Mouse (Mus musculus) frontal cortex, postnatal 25 days (tissue): ENCODE measurements around the gene Jmy.
"Not testable (repeated sequence)": the region's sequence is repeated elsewhere in the genome, so short reads cannot be mapped to it uniquely, and the experiment has no call there.

Experiments used
- DNase-seq, 2 experiments: peaks; one replicate each; pipeline ENCODE4 v3.0.0; 2022; ENCODE audit warnings: low spot score in 2 of 2

The Jmy gene

DNA sequence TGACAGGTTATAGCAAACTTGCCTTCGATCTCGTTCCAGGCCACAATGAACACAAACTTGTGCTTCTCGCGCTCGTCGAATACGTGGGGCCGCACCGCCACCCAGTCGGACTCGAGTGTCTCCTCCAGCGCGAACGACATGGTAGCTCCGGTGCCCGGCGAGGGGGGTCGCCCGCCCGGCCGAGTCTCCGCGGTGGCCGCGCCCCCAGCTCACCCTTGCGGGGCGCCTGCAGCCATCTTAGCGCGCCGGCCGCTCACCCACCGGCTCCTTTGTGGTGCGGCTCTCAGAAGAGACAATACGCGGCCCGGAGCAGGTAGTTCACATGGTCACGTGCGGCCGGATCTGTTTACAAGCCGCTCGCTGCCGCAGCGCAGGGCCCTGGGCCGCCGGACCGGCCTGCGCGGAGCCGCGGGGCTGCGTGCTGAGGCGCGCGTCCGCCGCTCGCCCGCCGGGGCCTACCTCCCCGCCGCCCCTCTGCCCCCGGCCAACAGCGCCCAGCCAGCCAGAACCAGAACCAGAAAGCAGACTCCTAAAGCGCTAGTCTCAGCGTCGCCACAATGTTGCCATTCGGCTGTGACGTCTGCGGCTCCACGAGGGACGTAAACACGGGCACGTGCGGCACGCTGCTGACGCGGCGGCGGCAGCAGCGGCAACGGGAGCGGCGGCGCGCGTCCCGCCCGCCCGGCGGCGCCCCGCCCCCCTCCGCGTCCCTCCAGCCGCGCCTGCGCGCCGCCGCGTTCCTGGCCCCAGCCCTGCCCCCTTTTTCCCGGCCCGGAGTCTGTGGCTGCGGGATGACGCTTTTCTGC, at the start of gene Jmy:
TSS of gene Jmy (minus strand) at position 642 of the 806 bp plus-strand sequence.
- DNase-seq = peak; percentile 67 to 72

DNA sequence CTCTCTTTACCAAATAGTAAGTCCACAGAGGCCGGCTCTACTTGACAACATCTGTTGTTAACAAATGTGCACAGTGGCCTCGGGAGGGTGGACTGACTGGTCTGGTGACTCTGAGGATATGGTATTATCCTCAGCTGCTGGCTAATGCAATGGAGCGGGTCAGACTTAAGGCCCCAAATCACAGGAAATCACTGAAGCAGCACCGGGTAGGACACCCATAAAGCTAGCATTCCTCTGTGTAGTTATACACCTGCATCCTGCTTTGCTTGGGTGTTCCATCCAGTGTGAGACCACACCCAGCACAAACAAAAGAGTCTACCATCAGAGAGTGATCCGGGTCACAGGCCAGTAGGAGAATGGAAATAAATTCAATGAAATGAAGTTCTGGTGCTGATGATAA, 48.0 kb upstream of the Jmy start:
- no peak for DNase-seq

DNA sequence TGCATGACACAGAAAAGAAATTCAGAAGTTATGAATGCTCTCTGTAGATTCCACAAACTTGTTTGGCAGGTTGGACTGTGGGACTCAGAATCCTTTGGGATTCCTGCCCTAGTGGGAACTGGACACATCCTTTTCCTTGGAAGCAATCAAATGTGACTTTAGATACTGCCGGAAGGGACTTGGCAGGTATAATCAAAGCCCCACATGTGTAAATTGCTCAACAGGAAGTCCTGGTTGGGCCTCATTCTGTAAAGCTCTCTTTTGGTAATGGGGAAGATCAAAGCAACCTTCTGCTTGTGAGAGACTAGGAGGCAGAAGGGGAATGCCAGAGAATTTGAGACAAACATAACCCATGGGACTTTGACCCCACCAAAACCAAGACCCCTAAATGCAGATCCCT, 46.4 kb upstream of the Jmy start:
- DNase-seq = no peak

DNA sequence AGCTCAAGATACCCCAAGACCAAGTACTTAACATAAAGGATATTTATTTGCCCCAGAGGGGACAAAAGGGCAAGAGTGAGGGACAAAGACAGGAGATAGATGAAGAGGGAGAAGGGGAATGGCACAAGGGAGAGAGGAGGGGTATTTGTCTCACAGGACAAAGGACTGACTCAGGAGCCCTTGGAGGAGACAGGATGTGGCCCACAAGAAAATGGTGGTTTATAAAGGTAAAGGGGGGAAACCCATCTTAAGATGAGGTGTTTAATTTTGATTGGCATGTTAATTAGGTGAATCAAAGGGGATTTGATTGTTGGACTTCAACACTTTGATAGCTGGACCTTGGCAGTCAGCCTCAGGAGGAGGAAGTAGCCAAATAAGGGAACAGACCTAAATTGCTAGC, 44.7 kb upstream of the Jmy start:
- DNase-seq = no peak

DNA sequence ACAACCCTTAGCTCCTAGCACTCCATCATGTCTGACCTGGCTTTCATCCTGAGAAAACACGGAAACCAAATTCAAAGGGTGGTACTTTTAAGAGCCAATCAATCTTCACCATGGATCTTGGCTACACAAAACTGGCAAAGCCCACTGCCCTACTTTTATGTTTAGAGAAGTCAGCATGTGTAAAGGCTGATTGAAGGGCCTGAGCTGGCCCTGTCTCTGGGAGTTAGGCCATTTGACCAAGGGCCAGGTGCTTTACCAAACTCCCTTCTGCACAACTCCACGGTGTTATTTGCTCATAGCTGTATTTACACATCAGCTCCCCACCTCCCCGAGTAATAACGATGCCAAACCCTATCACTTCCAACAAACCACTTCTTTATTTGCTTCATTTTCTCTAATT, 39.7 kb upstream of the Jmy start:
- no peak for DNase-seq

DNA sequence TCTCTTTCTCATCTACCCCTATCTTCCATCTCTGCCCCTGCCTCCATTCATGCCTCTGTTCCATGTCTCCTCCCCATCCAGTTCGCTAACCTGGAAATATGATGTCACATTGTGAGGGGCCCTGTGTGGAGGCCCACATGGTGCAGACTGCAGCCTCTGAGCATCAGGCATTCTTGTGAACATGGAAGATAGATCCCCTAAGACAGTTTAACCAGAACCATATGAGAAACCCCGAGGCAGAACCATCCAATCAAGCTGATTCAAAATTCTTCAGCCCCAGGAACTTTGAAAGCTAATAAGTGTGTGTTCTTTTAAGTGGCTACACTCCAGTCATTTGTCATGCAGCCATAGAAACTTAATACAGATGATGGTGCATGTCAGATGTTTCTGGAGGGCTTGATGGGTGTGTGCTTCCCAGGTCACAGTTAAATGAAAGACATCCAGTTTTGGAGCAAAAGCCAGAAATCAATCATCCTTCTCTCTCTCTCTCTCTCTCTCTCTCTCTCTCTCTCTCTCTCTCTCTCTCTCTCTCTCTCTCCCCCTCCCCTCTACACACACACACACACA, 19.2 kb upstream of the Jmy start:
- DNase-seq = no peak

DNA sequence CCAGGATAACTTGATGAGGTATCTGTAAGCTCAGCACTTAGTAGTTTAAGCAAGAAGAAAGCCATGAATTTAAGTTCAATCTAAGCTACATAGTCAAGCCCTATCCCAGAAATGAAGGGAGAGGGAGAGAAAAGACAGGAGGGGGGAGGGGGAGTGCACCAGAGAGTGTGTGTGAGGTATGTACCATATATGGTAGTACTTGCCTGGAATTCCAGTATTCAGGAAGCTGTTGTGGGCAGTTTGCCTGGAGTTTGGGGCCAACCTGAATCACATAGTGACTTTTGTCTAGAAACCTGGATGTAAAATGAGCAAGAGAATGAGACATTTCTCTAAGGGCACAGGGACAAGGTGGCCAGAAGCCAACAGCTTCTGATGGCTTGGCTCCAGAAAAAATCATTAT, 17.6 kb upstream of the Jmy start:
- DNase-seq = no peak

DNA sequence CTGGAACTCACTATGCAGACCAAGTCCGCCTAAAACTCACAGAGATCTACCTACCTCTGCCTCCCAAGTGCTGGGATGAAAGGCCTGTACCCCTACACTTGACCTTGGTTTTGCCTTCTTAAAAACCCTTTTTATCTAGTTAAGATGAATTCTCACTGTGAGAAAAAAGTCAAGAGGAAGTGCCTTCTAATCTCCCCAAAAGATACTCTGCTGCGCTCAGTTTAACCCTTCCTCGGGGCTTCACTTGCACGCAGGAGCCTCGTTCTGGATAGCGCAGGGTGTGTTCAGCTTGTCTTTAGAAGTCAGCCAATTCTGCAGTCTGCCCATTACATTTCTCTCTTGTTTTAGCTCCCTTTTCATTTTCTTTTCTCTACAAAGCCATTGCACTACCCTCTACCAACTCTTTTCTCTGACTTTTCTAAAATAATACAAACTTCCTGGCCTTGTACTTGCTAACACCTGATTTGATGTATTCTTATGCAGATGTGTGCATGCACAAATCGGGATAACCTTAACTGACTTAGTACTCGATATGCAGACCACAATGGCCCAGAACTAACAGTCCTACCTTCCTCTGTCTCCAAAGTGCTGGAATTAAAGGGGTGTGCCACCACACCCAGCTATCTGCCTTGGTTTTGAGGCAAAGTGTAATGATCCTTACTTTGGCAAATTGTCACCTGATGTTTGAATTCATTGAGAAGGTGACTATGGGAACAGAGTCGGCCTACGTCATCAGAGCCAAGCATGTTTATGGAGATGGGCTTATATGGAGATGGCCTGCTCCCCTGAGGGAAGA, 14.6 kb upstream of the Jmy start:
- DNase-seq = no peak

DNA sequence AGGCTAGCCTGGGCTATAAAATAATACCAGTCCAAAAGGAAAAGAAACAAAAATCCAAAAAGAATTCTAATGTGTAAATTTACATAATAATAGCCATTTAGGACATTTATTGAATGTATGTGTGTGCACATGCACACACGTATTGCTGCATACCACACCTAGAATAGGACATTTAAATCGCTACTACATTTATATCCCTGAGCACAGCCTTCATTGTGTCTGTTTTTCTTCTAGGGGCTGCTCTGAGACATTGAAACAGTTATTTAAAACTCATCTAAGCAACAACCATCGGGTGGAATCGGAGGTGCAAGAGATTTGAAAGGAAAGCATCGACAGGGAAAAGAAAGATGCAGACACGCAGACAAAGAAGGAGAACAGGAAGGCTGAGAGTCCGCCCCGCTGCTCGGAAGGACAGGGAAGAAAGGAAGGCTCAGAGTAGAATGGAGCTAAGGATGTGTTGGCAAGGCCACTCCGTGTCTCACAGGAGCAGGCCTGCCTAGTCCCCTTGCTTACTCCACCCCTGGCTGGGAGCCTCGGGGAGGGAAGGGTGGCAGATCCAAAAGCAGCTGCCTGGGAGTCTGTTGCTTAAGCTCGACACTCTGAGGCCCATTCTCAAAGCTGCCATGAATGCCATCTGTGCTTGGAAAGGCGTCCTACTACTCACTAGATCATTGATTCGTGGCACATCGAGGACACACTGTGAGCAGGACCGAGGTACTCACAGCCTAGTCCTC, 11.0 kb upstream of the Jmy start:
- DNase-seq = no peak

DNA sequence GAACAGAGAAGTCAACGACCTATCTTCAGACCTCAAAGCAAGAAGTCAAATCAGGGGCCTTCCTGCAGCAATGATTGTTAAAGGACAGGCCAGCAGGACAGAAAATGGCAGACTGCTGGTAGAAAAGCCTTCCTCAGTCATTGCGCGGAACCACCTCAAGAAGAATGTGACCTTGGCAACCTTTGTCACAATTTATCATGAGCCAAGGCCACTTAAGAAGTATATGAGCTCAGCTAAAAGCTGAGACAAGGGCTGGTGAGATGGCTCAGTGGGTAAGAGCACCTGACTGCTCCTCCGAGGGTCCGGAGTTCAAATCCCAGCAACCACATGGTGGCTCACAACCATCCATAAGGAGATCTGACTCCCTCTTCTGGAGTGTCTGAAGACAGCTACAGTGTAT, 7.3 kb upstream of the Jmy start:
- DNase-seq = not testable (repeated sequence)

DNA sequence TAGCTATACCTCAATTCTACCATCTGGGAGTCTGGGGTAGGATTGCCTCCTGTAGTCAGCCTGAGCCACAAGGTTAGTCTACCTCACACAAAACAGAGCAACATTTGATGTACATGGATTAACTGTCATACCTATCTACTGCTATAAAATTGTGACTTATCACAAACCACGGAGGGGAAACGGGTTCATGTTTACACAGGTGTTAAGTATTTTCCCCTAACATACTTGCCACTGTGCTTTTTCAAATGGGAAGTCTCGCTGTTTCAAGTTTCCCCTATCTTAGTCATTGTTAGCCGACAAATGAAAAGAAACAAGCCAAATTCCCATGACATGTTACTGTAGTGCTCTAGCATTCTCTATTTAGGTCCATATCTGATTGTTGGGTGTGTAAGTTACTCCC, 2.1 kb upstream of the Jmy start:
- DNase-seq = no peak

DNA sequence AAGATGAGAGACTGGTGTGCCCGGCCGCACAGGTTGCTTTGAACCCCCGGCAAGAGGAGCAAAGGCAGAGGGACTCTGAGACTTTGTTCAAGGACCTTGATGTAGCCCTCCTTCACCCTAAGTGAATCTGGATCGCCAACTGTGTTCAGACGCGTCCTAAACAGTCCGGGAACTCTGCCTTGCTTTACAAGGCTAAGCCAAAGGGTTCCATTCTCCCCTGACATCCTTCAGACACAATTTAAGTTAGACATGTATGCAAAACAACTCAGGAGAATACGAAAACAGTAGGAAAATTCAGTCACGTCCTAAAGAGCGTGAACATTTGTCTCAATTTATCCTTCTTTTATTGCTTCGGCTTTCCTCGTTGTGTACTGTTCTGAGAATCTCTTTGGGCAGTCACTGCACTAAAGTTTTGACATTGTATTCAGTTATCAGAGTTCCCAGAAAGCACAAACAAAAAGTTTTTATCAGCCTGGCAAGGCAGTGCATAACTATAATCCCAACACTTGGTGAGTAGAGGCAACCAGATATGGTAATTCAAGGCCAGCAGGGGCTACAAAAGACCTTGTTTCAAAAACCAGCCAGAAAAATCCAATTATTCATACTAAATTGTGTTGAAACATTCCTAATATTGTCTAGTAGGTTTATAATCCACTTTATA, 495 bp upstream of the Jmy start:
- DNase-seq = peak in 1 of 2 experiments; percentile 61

DNA sequence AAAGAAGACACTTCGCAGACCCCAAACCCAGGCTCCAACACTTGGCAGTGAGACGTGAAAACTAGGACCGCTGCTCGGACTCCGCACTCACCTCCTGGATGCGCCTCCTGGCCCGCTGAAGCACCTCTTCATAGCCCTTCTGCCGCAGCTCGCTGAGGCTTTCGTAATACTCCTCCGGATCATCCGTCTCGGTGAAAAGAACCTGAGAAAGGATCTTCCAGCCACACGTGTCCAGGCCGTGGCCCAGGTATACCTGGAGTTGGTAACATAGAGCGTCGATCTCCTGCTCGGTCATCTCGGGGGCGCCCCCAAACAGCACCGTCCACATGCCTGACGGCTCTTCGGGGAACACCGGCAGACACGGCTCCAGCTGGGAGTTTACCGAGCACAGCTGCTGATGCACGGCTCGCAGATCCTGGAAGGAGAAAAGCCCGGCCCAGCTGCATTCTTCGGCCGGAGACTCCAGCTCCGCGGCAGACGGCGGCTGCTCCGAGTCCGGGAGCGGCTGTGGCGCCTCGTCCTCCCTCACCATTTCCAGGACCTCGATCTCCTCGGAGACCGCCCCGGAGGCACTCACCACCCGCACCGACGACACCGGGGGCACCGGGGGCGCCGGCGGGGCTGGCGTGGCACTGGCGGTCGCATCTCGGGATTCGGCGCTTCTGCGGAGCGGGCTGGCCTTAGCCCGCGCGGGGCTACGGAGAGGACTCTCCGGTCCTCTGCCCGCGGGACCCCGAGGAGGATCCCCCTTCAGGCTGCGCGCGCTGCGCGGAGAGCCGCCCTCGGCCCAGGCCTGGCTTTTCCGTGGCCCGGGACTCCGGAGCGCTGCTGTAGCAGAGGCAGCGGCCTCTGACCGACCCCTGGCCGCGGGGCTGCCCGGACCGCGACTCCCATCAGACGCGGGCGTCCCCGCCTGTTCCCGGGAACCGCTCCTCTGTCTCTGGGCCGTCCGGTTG, 1.1 kb downstream of the Jmy start:
- peak; percentile 14 to 28 for DNase-seq

DNA sequence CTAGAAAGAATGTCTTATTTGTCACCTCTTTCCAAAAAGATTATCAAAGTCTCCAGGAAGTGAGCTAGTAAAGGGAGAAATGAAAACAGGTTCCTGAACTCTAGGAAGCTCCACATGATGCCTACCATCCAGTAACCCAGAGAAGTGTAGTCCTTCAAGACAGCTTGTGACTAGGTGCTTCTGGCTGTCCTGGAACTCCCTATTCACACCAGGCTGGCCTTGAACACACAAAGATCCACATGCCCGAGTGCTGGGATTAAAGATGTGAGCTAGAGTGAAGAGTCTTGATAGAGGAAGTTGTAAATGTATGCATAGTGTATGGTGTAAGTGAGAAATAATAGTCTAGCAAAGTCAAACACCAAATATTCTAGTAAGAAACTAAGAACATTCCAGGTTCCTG, 2.6 kb downstream of the Jmy start:
- no peak for DNase-seq

DNA sequence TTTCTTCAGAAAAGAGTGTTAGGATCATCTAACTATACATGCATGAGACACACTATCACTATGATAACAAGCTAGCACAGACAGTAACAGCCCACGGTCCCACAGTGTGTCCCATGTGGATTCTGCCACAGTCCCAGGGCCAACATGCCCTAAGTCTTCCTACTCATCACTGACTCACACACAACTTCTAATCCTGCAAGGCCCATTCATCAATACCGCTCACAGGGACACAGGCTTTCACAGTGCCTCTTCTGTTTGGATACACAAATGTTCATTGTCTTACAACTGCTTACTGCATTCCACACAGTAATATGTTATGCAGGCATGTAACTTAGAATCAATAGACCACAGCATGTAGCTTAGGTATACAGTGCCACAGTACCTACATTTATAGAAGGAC, 11.1 kb downstream of the Jmy start:
- no peak for DNase-seq

DNA sequence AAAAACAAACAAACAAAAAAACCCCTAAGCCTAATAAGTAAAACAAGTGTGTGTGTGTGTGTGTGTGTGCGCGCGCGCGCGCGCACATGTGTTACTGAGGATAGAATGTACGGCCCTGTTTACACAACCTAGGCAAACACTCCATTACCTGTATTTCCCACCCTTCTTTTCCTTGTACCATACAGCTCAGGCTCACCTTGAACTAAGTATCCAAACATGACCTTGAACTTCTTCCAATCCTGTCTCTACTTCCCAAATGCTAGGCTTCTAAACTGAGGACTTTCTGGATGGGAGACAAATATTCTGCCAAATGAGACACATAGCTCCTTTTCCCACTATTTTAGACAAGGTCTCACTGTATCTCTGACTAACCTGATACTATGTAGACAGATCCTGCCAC, 11.9 kb downstream of the Jmy start:
- no peak for DNase-seq

DNA sequence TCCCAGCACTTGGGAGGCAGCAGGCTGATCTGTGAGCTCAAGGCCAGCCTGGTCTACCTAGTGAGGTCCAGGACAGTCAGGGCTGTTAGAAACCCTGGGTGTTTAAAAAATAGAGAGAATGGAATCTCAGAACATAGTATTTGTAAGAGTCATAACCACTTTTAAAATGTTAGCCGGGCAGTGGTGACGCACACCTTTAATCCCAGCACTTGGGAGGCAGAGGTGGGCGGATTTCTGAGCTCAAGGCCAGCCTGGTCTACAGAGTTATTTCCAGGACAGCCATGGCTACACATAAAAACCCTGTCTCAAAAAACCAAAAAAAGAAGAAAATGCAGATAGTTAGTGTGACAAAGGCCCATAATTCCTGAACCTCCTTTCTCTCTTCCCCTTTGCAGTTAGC, 15.3 kb downstream of the Jmy start:
- DNase-seq = no peak

DNA sequence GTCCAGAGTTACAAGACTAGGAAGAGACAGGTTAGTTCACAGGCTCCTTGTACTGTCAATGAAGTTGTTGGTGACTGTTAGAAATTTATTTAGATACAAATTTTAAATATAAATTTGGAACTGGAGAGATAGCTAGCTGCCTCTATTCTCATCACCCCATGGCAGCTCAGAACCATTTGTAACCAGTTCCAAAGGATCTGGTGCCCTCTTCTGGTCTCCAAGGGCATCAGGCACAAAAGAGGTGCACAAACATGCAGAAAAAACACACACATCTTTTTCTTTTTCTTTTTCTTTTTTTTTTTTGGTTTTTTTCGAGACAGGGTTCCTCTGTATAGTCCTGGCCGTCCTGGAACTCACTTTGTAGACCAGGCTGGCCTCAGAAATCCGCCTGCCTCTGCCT, 18.5 kb downstream of the Jmy start:
- no peak for DNase-seq

DNA sequence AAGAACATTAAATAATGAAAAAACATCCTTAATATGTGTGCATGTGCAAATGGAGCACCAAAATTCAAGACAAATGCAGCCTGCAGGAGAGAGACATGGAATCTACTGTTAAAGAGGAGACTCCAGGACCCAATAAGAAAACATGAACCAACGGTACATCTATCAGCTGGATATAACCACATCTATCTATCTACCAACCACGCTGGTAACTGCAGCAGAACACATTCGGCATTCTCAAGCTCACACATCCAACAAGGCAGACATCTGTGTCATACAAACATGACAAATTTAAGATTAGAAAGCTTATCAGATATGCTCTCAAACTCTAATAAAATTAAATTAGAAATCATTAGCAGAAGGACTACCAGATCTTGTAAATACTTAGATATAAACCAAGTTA, 21.3 kb downstream of the Jmy start:
- DNase-seq = no peak

DNA sequence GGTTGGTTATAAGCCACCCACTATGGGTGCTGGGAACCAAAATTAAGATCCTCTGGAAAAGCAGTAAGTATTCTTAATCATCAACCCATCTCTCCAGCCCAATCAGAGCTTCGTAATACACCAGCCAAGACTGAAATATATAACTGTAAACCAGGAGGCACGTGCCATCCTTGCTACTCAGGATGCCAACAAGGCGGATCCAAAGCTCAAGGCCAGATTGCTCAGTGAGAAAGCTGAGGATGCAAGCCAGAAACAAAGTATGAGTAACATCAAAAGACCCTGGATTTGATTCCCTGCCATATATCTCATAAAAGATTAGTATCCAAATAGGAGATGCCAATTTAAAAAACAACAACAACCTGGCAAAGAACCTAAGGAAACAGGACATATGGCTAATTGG, 31.3 kb downstream of the Jmy start:
- no peak for DNase-seq

DNA sequence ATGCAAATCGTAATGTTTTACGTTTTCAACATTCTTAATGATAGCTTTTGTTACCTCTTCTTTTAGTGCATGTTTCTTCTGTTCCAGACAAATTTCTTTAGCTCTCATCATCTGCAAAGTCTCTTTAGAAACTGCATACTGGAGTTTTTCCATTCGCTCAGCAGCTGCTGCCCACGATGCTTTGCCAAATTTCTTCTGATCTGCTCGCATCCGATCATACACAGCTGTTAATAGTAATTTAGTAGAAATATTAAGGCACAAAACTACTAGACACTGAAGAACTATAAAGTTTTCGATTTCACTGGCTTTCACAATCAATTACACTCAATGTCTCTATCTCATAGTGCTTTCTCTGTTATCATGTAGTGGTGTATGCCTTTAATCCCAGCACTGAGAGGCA, 40.0 kb downstream of the Jmy start:
- DNase-seq = no peak
